Mouse (Mus musculus): ENCODE measurements at regions not wholly inside any gene's neighbourhood (a gene's known extent, or its start where the extent isn't known, plus 50 kb on each side); places are given as distances from the start of the nearest gene placed in this dataset.

DNA sequence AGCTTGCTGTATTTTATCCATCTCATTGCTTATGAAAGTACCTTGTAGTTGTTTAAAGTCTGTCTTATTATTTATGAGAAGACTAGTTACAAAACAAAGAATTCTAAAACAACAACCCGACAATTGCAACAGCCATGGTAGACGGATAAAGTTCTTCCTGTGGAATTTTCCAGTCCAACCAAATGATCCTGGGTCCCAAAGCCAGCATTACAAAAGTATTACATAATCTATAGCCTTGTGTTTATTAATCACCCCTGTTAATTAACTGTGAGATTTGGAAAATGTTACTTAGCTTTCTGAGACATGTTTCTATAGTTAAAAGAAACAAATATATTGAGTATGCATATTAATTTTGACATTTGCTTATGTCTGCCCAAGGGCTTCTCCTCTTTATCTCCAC lies 236.9 kb downstream of the Wnt5a start:
- Histone ChIP-seq H3K27ac (ENCODE audit: low read depth, low read length) (no peak overlapping the region), H3K27me3 (ENCODE audit: control insufficient read depth, insufficient read depth, low read length) (no peaks in the 10 kb centered on the region), H3K4me3 (ENCODE audit: low read length) (no peak overlapping the region), H3K36me3 (ENCODE audit: control insufficient read depth, insufficient read depth, low read length) (no peaks in the 10 kb centered on the region), H3K4me2 (replicated peaks; ENCODE audit: low read depth, low read length) (no peak overlapping the region), H3K9ac (ENCODE audit: low read depth, low read length) (no peak overlapping the region), H3K4me1 (ENCODE audit: control insufficient read depth, insufficient read depth, low read length) (no peaks in the 10 kb centered on the region), H3K9me3 (ENCODE audit: control insufficient read depth, low read length) (no peaks in the 10 kb centered on the region)
- 81% methylated on average over 2 of the region's 2 CpGs for WGBS
- ATAC-seq (ENCODE audit: low FRiP score, low TSS enrichment): no peak

DNA sequence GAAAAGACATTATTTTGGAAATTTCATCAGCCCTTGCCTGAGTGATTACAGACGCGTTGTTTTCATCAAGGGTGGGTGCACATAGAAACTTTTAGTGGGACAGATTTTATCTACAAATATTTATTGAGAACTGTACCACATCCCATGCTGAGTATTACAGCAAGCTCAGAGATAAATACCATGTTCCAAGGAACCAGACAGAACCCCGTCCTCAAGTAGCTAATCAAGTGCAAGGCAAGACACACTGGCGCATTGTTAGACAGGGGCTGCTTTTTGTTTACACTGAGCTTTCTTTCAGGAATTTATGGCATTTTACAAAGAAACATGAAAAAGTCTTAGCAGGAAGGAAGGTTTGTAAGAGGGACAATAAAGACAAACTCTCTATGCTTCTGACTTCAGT lies 239.1 kb downstream of the Wnt5a start:
- no peaks in the 10 kb centered on the region for H3K36me3 ChIP-seq (ENCODE audit: control insufficient read depth, insufficient read depth, low read length)
- H3K4me1 ChIP-seq (ENCODE audit: control insufficient read depth, insufficient read depth, low read length): no peaks in the 10 kb centered on the region
- H3K4me2 ChIP-seq (replicated peaks; ENCODE audit: low read depth, low read length): no peak overlapping the region
- 87% methylated on average over 4 of the region's 4 CpGs for WGBS
- H3K9ac ChIP-seq (ENCODE audit: low read depth, low read length): no peak overlapping the region
- H3K27ac ChIP-seq (ENCODE audit: low read depth, low read length): no peak overlapping the region
- no peak overlapping the region for H3K4me3 ChIP-seq (ENCODE audit: low read length)
- no peaks in the 10 kb centered on the region for H3K27me3 ChIP-seq (ENCODE audit: control insufficient read depth, insufficient read depth, low read length)
- ATAC-seq (ENCODE audit: low FRiP score, low TSS enrichment): no peak
- no peaks in the 10 kb centered on the region for H3K9me3 ChIP-seq (ENCODE audit: control insufficient read depth, low read length)

DNA sequence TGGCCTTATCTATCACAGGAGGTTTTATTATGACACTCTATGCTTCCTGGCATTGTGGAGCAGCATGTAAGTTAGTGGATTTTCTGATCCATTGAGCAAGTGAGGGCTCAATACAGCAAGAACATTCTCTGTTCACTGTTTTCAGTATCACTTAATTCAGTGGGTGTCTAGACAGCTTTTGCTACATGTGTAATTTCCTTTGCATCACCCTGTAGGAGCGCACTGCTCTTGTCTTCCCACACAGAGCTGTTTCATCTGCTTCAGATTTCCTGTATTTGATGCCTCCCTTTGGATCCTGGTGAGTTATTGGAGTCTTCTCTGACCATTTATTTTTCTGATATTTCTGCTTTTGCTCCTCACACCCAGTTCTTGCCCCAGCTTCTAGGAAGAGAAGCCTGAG lies 245.8 kb downstream of the Wnt5a start:
- 79% methylated on average over 1 of the region's 1 CpGs for WGBS

DNA sequence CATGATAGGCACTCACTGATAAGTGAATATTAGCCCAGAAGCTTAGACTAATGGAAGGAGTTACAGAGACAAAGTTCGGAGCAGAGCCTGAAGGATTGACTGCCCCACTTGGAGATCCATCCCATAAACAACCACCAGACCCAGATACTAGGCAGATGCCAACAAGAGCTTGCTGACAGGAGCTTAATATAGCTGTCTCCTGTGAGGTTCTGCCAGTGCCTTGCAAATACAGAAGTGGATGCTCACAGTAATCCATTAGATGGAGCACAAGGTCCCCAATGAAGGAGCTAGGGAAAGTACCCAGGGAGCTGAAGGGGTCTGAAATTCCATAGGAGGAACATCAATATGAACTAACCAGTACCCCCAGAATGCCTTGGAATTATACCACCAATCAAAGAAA lies 252.8 kb upstream of the Lrtm1 start:
- ATAC-seq (ENCODE audit: low FRiP score, low TSS enrichment): no peak
- WGBS: 90% methylated on average over 1 of the region's 1 CpGs

More for the DNA sequence above, 245.8 kb downstream of the Wnt5a start:
- Histone ChIP-seq H3K4me2 (replicated peaks; ENCODE audit: low read depth, low read length) (no peak overlapping the region), H3K27me3 (ENCODE audit: control insufficient read depth, insufficient read depth, low read length) (no peaks in the 10 kb centered on the region), H3K36me3 (ENCODE audit: control insufficient read depth, insufficient read depth, low read length) (no peaks in the 10 kb centered on the region), H3K27ac (ENCODE audit: low read depth, low read length) (no peak overlapping the region), H3K4me3 (ENCODE audit: low read length) (no peak overlapping the region), H3K9ac (ENCODE audit: low read depth, low read length) (no peak overlapping the region), H3K9me3 (ENCODE audit: control insufficient read depth, low read length) (no peaks in the 10 kb centered on the region), H3K4me1 (ENCODE audit: control insufficient read depth, insufficient read depth, low read length) (no peaks in the 10 kb centered on the region)
- no peak for ATAC-seq (ENCODE audit: low FRiP score, low TSS enrichment)

DNA sequence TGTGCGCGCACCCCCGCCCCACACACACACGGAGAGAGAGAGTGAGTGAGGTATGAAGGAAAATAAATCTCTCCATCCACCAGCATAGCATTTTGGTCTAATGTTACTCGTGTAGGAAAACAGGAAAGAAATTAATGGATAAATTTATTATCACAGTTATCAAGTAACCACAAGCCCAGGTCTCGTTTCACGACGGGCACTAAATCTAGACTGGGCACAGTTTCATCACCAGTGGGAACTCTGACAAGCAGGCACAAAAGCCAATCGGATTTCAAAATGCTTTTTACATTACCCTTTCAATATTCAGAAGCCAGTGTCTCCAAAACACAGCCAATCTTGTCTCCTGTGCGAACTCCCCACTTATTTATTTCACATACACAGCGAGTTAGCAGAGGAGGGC lies 244.9 kb upstream of the Lrtm1 start:
- 35% methylated on average over 11 of the region's 11 CpGs for WGBS
- Histone ChIP-seq H3K36me3 (ENCODE audit: control insufficient read depth, insufficient read depth, low read length) (no peaks in the 10 kb centered on the region), H3K9me3 (ENCODE audit: control insufficient read depth, low read length) (no peaks in the 10 kb centered on the region), H3K27me3 (ENCODE audit: control insufficient read depth, insufficient read depth, low read length) (no peaks in the 10 kb centered on the region), H3K27ac (ENCODE audit: low read depth, low read length) (no peak overlapping the region), H3K4me2 (replicated peaks; ENCODE audit: low read depth, low read length) (no peak overlapping the region), H3K4me1 (ENCODE audit: control insufficient read depth, insufficient read depth, low read length) (0 out of 2 replicates have a peak, but pooled peaks cover 3% of the 10 kb centered on the region), H3K9ac (ENCODE audit: low read depth, low read length) (no peak overlapping the region), H3K4me3 (ENCODE audit: low read length) (no peak overlapping the region)
- ATAC-seq (ENCODE audit: low FRiP score, low TSS enrichment): peak; percentile 72

More for the DNA sequence above, 252.8 kb upstream of the Lrtm1 start:
- Histone ChIP-seq H3K36me3 (ENCODE audit: control insufficient read depth, insufficient read depth, low read length) (no peaks in the 10 kb centered on the region), H3K27ac (ENCODE audit: low read depth, low read length) (no peak overlapping the region), H3K4me3 (ENCODE audit: low read length) (no peak overlapping the region), H3K27me3 (ENCODE audit: control insufficient read depth, insufficient read depth, low read length) (no peaks in the 10 kb centered on the region), H3K9ac (ENCODE audit: low read depth, low read length) (no peak overlapping the region), H3K4me2 (replicated peaks; ENCODE audit: low read depth, low read length) (no peak overlapping the region), H3K4me1 (ENCODE audit: control insufficient read depth, insufficient read depth, low read length) (no peaks in the 10 kb centered on the region), H3K9me3 (ENCODE audit: control insufficient read depth, low read length) (no peaks in the 10 kb centered on the region)

DNA sequence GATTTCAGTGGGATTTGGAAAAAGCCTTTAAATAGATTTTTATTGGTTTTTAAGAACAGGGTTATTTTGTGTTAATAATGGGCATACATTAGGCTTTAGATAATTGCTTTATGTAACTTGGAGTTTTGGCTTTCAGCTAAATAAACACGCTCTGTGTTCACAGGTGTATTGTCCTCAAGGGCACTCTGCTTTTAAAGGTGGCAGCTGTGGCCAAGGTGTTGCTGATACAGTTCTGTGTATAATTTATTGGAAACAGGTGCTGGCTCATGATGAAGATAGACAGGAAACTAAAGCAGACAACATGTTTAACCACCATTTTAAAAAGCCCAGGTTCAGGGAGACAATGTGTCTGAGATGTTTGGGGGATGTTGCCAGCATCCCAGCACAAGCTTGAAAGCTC lies 242.3 kb upstream of the Lrtm1 start:
- Histone ChIP-seq H3K27ac (ENCODE audit: low read depth, low read length) (no peak overlapping the region), H3K4me3 (ENCODE audit: low read length) (no peak overlapping the region), H3K9me3 (ENCODE audit: control insufficient read depth, low read length) (no peaks in the 10 kb centered on the region), H3K27me3 (ENCODE audit: control insufficient read depth, insufficient read depth, low read length) (no peaks in the 10 kb centered on the region), H3K36me3 (ENCODE audit: control insufficient read depth, insufficient read depth, low read length) (no peaks in the 10 kb centered on the region), H3K4me1 (ENCODE audit: control insufficient read depth, insufficient read depth, low read length) (0 out of 2 replicates have a peak, but pooled peaks cover 3% of the 10 kb centered on the region), H3K9ac (ENCODE audit: low read depth, low read length) (no peak overlapping the region), H3K4me2 (replicated peaks; ENCODE audit: low read depth, low read length) (no peak overlapping the region)
- ATAC-seq (ENCODE audit: low FRiP score, low TSS enrichment): no peak
- 77% methylated on average over 1 of the region's 1 CpGs for WGBS

DNA sequence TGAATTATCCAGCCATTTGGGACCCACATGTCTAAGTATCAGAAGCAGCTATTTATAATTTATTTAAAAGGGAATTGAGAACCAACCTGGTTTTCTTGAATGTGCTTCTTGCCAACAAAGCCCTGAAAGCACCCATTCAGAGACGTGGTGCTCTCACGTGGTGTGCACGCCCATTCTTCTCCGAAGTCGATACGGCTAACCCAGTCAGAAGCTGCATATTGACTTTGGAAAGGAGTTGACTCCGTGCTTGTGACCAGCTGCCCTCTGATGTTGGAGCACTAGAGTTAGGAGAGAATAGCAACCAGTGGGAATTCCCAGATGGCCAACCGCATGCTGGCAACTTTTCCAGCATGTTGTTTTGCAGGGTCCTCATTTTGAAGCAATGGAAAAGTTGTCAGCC lies 240.2 kb upstream of the Lrtm1 start:
- Histone ChIP-seq H3K9me3 (ENCODE audit: control insufficient read depth, low read length) (no peaks in the 10 kb centered on the region), H3K4me1 (ENCODE audit: control insufficient read depth, insufficient read depth, low read length) (0 out of 2 replicates have a peak, but pooled peaks cover 1% of the 10 kb centered on the region), H3K4me3 (ENCODE audit: low read length) (no peak overlapping the region), H3K9ac (ENCODE audit: low read depth, low read length) (no peak overlapping the region), H3K27me3 (ENCODE audit: control insufficient read depth, insufficient read depth, low read length) (no peaks in the 10 kb centered on the region), H3K27ac (ENCODE audit: low read depth, low read length) (no peak overlapping the region), H3K4me2 (replicated peaks; ENCODE audit: low read depth, low read length) (no peak overlapping the region), H3K36me3 (ENCODE audit: control insufficient read depth, insufficient read depth, low read length) (no peaks in the 10 kb centered on the region)
- WGBS: 92% methylated on average over 8 of the region's 8 CpGs
- no peak for ATAC-seq (ENCODE audit: low FRiP score, low TSS enrichment)

DNA sequence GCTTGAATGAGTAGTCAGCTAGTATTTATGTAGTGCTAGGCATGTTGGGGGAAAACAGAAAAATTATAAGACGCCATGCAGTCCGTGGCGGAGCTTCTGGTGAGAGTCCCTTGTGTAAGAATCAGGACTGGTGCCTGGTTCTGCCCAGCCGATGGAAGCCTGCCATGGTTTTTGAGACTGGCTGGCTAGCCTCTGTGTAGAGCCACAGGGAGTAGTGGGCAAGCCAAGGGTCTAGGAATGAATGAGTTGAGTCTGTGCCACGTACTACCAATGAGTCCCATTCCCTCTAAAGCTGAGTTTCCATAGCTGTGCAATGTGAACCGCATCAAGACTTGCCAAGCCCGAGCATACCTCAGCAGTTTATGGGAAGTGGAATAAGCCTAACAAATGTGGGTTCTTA lies 236.3 kb upstream of the Lrtm1 start:
- Histone ChIP-seq H3K4me3 (ENCODE audit: low read length) (no peak overlapping the region), H3K27ac (ENCODE audit: low read depth, low read length) (no peak overlapping the region), H3K4me1 (ENCODE audit: control insufficient read depth, insufficient read depth, low read length) (no peaks in the 10 kb centered on the region), H3K4me2 (replicated peaks; ENCODE audit: low read depth, low read length) (no peak overlapping the region), H3K27me3 (ENCODE audit: control insufficient read depth, insufficient read depth, low read length) (no peaks in the 10 kb centered on the region), H3K9ac (ENCODE audit: low read depth, low read length) (no peak overlapping the region), H3K9me3 (ENCODE audit: control insufficient read depth, low read length) (no peaks in the 10 kb centered on the region), H3K36me3 (ENCODE audit: control insufficient read depth, insufficient read depth, low read length) (no peaks in the 10 kb centered on the region)
- WGBS: 96% methylated on average over 7 of the region's 7 CpGs
- ATAC-seq (ENCODE audit: low FRiP score, low TSS enrichment): no peak

DNA sequence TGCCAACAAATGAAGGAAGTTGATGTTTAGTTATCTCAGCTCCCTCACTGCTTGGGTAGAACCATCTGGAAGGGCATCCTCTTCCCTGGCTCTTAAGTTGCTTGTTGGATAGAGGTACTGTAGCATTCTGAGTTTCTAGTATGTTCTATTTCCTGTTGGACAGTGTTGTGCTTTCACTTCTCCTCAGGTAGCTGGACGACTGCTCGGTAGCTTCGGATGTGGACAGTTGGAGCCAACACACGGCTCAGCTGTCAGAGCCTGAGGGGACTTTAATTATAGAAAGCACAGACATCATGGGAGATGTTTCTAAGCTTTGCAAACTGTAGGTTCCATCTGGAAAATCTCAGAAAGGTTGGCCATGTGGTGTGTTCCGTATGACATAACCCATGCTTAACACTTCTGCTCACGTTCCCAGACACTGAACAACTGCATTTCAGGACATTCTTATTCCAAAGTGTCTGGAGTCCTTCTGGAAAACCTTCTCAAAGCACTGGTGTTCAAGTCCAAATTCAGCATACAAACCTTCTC lies 233.8 kb upstream of the Lrtm1 start:
- H3K4me3 ChIP-seq (ENCODE audit: low read length): no peak overlapping the region
- 88% methylated on average over 6 of the region's 6 CpGs for WGBS
- H3K4me2 ChIP-seq (replicated peaks; ENCODE audit: low read depth, low read length): no peak overlapping the region
- no peaks in the 10 kb centered on the region for H3K4me1 ChIP-seq (ENCODE audit: control insufficient read depth, insufficient read depth, low read length)
- no peaks in the 10 kb centered on the region for H3K9me3 ChIP-seq (ENCODE audit: control insufficient read depth, low read length)
- no peaks in the 10 kb centered on the region for H3K36me3 ChIP-seq (ENCODE audit: control insufficient read depth, insufficient read depth, low read length)
- no peak for ATAC-seq (ENCODE audit: low FRiP score, low TSS enrichment)
- H3K27ac ChIP-seq (ENCODE audit: low read depth, low read length): no peak overlapping the region
- no peak overlapping the region for H3K9ac ChIP-seq (ENCODE audit: low read depth, low read length)
- H3K27me3 ChIP-seq (ENCODE audit: control insufficient read depth, insufficient read depth, low read length): no peaks in the 10 kb centered on the region

Measured in kidney, embryonic 14.5 days (tissue).